Mouse (Mus musculus) G1E (cell line): ENCODE data around the gene Kif19a. TPM values are rescaled to one million over a fixed set of nuclear protein-coding genes. Genes with fewer than 3 reads are reported as not detected.

ENCODE experiments used
- ATAC-seq: 2 replicates; pipeline ENCODE4 v1.8.0; 2016; ENCODE audit warnings: mild to moderate bottlenecking; ENCODE audit not compliant: insufficient number of reproducible peaks, poor library complexity, low FRiP score, severe bottlenecking; ENCODE audit errors: extremely low read depth
- DNase-seq: peaks from one replicate; pipeline ENCODE4 v3.0.0; 2012; ENCODE audit warnings: low spot score
- H3K27me3 ChIP-seq: 2 replicates; pipeline ENCODE4 v1.6.1; 2012; ENCODE audit warnings: mild to moderate bottlenecking, low read length, inconsistent platforms; ENCODE audit not compliant: insufficient read depth
- H3K36me3 ChIP-seq: replicated peaks from 2 replicates; pipeline ENCODE3; 2012; ENCODE audit warnings: mild to moderate bottlenecking, inconsistent platforms
- H3K4me1 ChIP-seq: 2 replicates; pipeline ENCODE4 v1.6.1; 2012; ENCODE audit warnings: low read depth, low read length, inconsistent platforms, mixed read lengths; ENCODE audit not compliant: insufficient read depth
- H3K4me3 ChIP-seq: 2 replicates; pipeline ENCODE4 v1.5.1; 2012; ENCODE audit warnings: low read depth, mild to moderate bottlenecking, inconsistent platforms, low read length, moderate library complexity, mixed read lengths
- H3K9me3 ChIP-seq: replicated peaks from 2 replicates; pipeline ENCODE4 v1.6.1; 2012; ENCODE audit warnings: inconsistent platforms
- CTCF ChIP-seq: IDR thresholded peaks from 2 replicates; pipeline ENCODE4 v1.5.1; 2012; ENCODE audit warnings: low read depth, low read length, inconsistent platforms, mixed read lengths
- GATA1 ChIP-seq: IDR thresholded peaks from 2 replicates; pipeline ENCODE4 v1.6.1; 2012; ENCODE audit warnings: borderline replicate concordance, low read length, inconsistent platforms, mixed read lengths
- GATA2 ChIP-seq: IDR thresholded peaks from 2 replicates; pipeline ENCODE4 v1.6.1; 2012; ENCODE audit warnings: low read depth, low read length, inconsistent platforms, borderline replicate concordance
- POLR2AphosphoS5 ChIP-seq: IDR thresholded peaks from 2 replicates; pipeline ENCODE4 v1.6.1; 2012; ENCODE audit warnings: low read depth, low read length, inconsistent platforms; ENCODE audit not compliant: insufficient replicate concordance
- TAL1 ChIP-seq: conservative IDR thresholded peaks from 2 replicates; pipeline ENCODE4 v1.6.1; 2012; ENCODE audit warnings: low read depth, low read length, inconsistent platforms, mixed read lengths
- polyA plus RNA-seq: library from polyadenylated mRNA; stranded (reverse); fragments of >175 nt; gene quantifications from 2 replicates; pipeline ENCODE4 v1.2.3, GENCODE M21; 2012
- total RNA-seq, 2 experiments: library from RNA; stranded (forward) in 1 of 2; stranded (reverse) in 1 of 2; fragments of 200-1000 nt in 1 of 2; fragments of >200 nt in 1 of 2; fragmentation: Nextera tagmentation in 1 of 2; gene quantifications; 2 replicates each; pipeline ENCODE4 v1.2.3; 2014 to 2017

Kif19a gene
- total and polyA plus RNA-seq, 3 experiments, result not detected

DNA sequence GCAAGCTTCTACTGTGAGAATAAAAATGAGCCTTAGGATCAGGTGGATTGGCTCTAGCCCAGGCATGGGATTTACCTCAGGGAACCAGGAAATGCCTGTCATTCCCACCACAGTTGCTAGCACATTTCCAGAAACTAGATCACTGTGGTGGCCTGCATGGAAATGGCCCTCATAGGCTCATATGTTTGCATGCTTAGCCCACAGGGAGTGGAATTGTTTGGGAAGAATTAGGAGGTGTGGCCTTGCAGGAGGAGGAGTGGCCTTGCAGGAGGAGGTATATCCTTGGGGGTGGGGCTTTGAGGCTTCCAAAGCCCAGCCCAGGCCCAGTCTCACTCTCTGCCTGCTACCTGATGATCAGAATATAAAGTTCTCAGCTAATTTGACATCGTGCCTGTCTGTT is 36.7 kb downstream of the Kif19a start:
- Histone ChIP-seq H3K9me3 (peaks cover 81% of the 10 kb centered on the region), H3K27me3 (no peaks in the 10 kb centered on the region; the same call in 1 of the 2 replicates), H3K4me1 (no peaks in the 10 kb centered on the region), H3K4me3 (no peak overlapping the region), H3K36me3 (no peaks in the 10 kb centered on the region)
- ATAC-seq (no peak), DNase-seq (no peak)
- TF ChIP-seq GATA2 (no peak), TAL1 (no peak), POLR2AphosphoS5 (no peak), GATA1 (no peak), CTCF (no peak)

GRCm38 (mm10) chr11:114802540-114803267 is 37.5 kb downstream of the Kif19a start:
- no peak for TF ChIP-seq TAL1
- Histone ChIP-seq H3K36me3 (no peaks in the 10 kb centered on the region), H3K9me3 (peaks cover 81% of the 10 kb centered on the region), H3K27me3 (no peaks in the 10 kb centered on the region; the same call in 1 of the 2 replicates), H3K4me3 (no peak overlapping the region; the same call in 1 of the 2 replicates), H3K4me1 (no peaks in the 10 kb centered on the region)
- DNase-seq (no peak), ATAC-seq (no peak)

GRCm38 (mm10) chr11:114803990-114804389 is 38.8 kb downstream of the Kif19a start:
- H3K4me3 ChIP-seq, result no peak overlapping the region
- H3K4me1 ChIP-seq, result no peaks in the 10 kb centered on the region
- TF ChIP-seq GATA1, result no peak
- no peak for TF ChIP-seq GATA2
- TF ChIP-seq TAL1, result no peak
- TF ChIP-seq CTCF, result no peak
- TF ChIP-seq POLR2AphosphoS5, result no peak
- ATAC-seq (no peak), DNase-seq (no peak)
- H3K27me3 ChIP-seq, result no peaks in the 10 kb centered on the region; the same call in 1 of the 2 replicates
- no peaks in the 10 kb centered on the region for H3K36me3 ChIP-seq
- peaks cover 77% of the 10 kb centered on the region for H3K9me3 ChIP-seq

- Histone ChIP-seq H3K27me3 (no peaks in the 10 kb centered on the region; the same call in 1 of the 2 replicates), H3K4me3 (no peak overlapping the region), H3K36me3 (no peaks in the 10 kb centered on the region), H3K4me1 (no peaks in the 10 kb centered on the region), H3K9me3 (peaks cover 76% of the 10 kb centered on the region)
- ATAC-seq (no peak), DNase-seq (no peak)
- no peak for TF ChIP-seq CTCF
- TF ChIP-seq TAL1, result no peak
- no peak for TF ChIP-seq POLR2AphosphoS5
- TF ChIP-seq GATA1, result no peak
- no peak for TF ChIP-seq GATA2
These were observed 41.8 kb downstream of the Kif19a start for GRCm38 (mm10) chr11:114807025-114807424.

DNA sequence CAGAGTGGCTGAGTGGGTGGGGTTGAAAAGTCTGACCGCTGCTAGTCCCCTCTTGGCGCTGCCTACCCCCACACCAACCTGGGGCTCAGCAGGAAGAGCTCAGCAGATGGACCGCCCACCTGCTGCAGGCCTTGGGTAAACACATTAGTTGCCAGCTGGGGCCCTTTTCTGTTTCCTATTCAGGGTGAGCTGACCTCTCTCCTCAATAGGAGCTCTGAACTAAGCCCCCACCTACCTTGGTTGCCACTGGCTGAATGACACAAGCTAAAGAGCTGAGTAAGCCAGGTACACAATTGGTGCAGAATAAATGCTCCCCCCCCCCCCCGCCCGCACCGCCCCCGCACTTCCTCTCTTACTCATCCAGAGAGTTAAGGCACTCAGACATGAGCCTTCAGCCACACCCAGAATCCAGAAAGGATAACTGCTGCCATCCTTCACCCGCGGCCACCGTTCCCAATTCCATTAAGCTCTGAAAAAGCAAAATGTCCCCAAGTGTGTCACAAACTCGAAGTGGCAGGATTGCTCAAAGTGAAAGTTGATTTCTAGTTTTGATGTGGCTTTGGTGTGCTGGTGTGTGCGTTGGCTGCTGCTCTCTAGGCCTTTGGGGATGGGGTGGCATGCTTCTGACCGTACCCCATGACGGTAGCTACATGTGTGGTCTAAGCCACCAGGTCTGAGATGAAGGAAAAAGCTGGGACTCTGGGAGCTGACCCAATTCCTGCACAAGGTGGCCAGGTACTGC is 42.7 kb downstream of the Kif19a start:
- Histone ChIP-seq H3K9me3 (peaks cover 77% of the 10 kb centered on the region), H3K27me3 (no peaks in the 10 kb centered on the region; the same call in 1 of the 2 replicates), H3K4me3 (no peak overlapping the region), H3K36me3 (no peaks in the 10 kb centered on the region), H3K4me1 (no peaks in the 10 kb centered on the region)
- no peak for DNase-seq
- TF ChIP-seq GATA1, result no peak
- TF ChIP-seq CTCF, result no peak
- TF ChIP-seq GATA2, result no peak
- no peak for TF ChIP-seq POLR2AphosphoS5
- no peak for ATAC-seq

DNA sequence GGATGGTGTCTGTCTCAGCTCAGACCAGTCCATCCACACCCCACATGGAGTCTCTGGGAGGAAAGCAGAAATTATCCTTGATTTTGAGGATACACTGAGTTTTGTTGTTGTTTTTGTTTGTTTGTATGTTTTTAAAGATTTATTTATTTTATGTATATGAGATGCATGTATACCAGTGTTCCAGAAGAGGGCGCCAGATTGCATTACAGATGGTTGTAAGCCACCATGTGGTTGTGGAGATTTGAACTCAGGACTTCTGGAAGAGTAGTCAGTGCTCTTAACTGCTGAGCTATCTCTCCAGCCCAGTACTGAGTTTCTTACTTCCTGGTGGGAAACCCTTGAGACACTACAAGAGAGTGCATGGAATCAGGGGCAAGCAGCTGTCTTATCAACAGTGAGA is 44.2 kb downstream of the Kif19a start:
- Histone ChIP-seq H3K9me3 (peaks cover 68% of the 10 kb centered on the region), H3K27me3 (no peaks in the 10 kb centered on the region; the same call in 1 of the 2 replicates), H3K36me3 (no peaks in the 10 kb centered on the region), H3K4me1 (no peaks in the 10 kb centered on the region), H3K4me3 (no peak overlapping the region)
- TF ChIP-seq GATA1 (no peak), POLR2AphosphoS5 (no peak), TAL1 (no peak), CTCF (no peak), GATA2 (no peak)
- ATAC-seq, result no peak
- no peak for DNase-seq
